7 mouse cellular contexts compared by ENCODE assay signal in genomic region chr13:98890137-98890870, GRCm38 (mm10). TPM values are rescaled to one million over a fixed set of nuclear protein-coding genes. Genes with fewer than 3 reads are reported as not detected.
DNase-seq lines count a peak whose midpoint lies in the region; ATAC-seq and TF ChIP-seq lines count a peak whose summit lies in the region.

No protein-coding gene starts in this region.

- no peaks in the 10 kb centered on the region for H3K9me3 ChIP-seq in limb, embryonic 11.5 days (ENCODE audit: control insufficient read depth, low read length)
- H3K9me3 ChIP-seq in midbrain, embryonic 11.5 days (ENCODE audit: control insufficient read depth, low read length): no peaks in the 10 kb centered on the region

- peak overlapping the region; percentile 40 for H3K4me3 ChIP-seq in cortical plate, adult 2 months (ENCODE audit: insufficient read depth, low read length)
- H3K4me3 ChIP-seq in limb, embryonic 11.5 days (ENCODE audit: low read depth, low read length): peak overlapping the region; percentile 70
- H3K4me3 ChIP-seq in midbrain, embryonic 11.5 days (ENCODE audit: low read depth, low read length): peak overlapping the region; percentile 81

- no peaks in the 10 kb centered on the region for H3K27me3 ChIP-seq in limb, embryonic 11.5 days (ENCODE audit: control insufficient read depth, insufficient read depth, low read length)
- H3K27me3 ChIP-seq in midbrain, embryonic 11.5 days (ENCODE audit: control insufficient read depth, insufficient read depth, low read length): no peaks in the 10 kb centered on the region

- TF ChIP-seq POLR2A in cortical plate, adult 2 months (IDR thresholded peaks at IDR 0.05; ENCODE audit: extremely low read depth, insufficient read depth, low read length): no peak

- H3K4me1 ChIP-seq in cortical plate, adult 2 months (ENCODE audit: control insufficient read depth, insufficient read depth, low read length): peaks cover 1% of the 10 kb centered on the region
- peaks cover 9% of the 10 kb centered on the region; the same call in 1 of the 2 replicates for H3K4me1 ChIP-seq in limb, embryonic 11.5 days (ENCODE audit: control insufficient read depth, insufficient read depth, low read length)
- H3K4me1 ChIP-seq in midbrain, embryonic 11.5 days (ENCODE audit: control insufficient read depth, insufficient read depth, low read length): peaks cover 17% of the 10 kb centered on the region; the same call in 1 of the 2 replicates

- WGBS in limb, embryonic 11.5 days: under 1% methylated on average over 42 of the region's 71 CpGs
- WGBS in midbrain, embryonic 11.5 days: under 1% methylated on average over 59 of the region's 71 CpGs

- H3K36me3 ChIP-seq in limb, embryonic 11.5 days (ENCODE audit: control insufficient read depth, insufficient read depth, low read length): peaks cover 7% of the 10 kb centered on the region
- H3K36me3 ChIP-seq in midbrain, embryonic 11.5 days (ENCODE audit: control insufficient read depth, insufficient read depth, low read length): peaks cover 5% of the 10 kb centered on the region; the same call in 1 of the 2 replicates

- peak; percentile 71 to 85 for DNase-seq in adrenal gland, adult (ENCODE audit: inconsistent age in 2 of 2, low spot score in 1 of 2)
- peak; percentile 74 for DNase-seq in gastrocnemius, postnatal 10 days
- peak; percentile 73 for DNase-seq in induced T-regulatory cell, adult 2 months (ENCODE audit: low read depth)
- DNase-seq in limb, embryonic 11.5 days (ENCODE audit: low spot score): peak; percentile 71
- DNase-seq in midbrain, embryonic 11.5 days (ENCODE audit: low spot score, missing footprints): peak; percentile 95
- peak; percentile 57 for DNase-seq in right cerebral cortex, postnatal 4 days

- peak overlapping the region; percentile 92 for H3K4me2 ChIP-seq in limb, embryonic 11.5 days (ENCODE audit: low read depth, severe bottlenecking)
- H3K4me2 ChIP-seq in midbrain, embryonic 11.5 days: peak overlapping the region; percentile 91

- TF ChIP-seq CTCF in cortical plate, adult 2 months (IDR thresholded peaks at IDR 0.05; ENCODE audit: extremely low read depth, insufficient read depth, low read length): no peak

- H3K27ac ChIP-seq in cortical plate, adult 2 months (ENCODE audit: insufficient read depth, low read length): peak overlapping the region; percentile 72; the same call in 1 of the 2 replicates
- peak overlapping the region; percentile 94 for H3K27ac ChIP-seq in limb, embryonic 11.5 days (replicated peaks; ENCODE audit: low read depth, low read length)
- peak overlapping the region; percentile 94 for H3K27ac ChIP-seq in midbrain, embryonic 11.5 days (ENCODE audit: low read depth, low read length)

- peak; percentile 75 for ATAC-seq in limb, embryonic 11.5 days (ENCODE audit: insufficient number of reproducible peaks, low FRiP score, low TSS enrichment, low read depth)
- ATAC-seq in midbrain, embryonic 11.5 days (ENCODE audit: low FRiP score): peak; percentile 79

- peak overlapping the region; percentile 87 for H3K9ac ChIP-seq in limb, embryonic 11.5 days (ENCODE audit: low read length)
- H3K9ac ChIP-seq in midbrain, embryonic 11.5 days (ENCODE audit: low read length): peak overlapping the region; percentile 90

RNA-seq across cellular contexts. Expression of gene Tnpo1, which starts 35.9 kb away (rescaled TPM):
- 24.9 and 25.1 TPM in 2 replicates for polyA plus RNA-seq in cortical plate, adult 2 months (2012; rRNA removed)
- total RNA-seq in gastrocnemius, postnatal 10 days (2021): 10 to 100 TPM; 58.2 to 70.9 TPM
- polyA plus RNA-seq in limb, embryonic 11.5 days (2014; fragmentation: Nextera tagmentation; extraction: Ambion mirVana): 52.5 and 60.0 TPM in 2 replicates
- polyA plus RNA-seq in midbrain, embryonic 11.5 days (2014; fragmentation: Nextera tagmentation; extraction: Ambion mirVana): 63.1 and 70.5 TPM in 2 replicates

Comparison
In these comparisons a context has a peak if more than half of its experiments do, and no peak if none do; other contexts are left out.
1. Peak in every context shown above with its lines: DNase-seq, ATAC-seq, H3K4me3 ChIP-seq and H3K27ac ChIP-seq.